13 mouse cellular contexts compared by ENCODE assay signal in the genomic region with DNA sequence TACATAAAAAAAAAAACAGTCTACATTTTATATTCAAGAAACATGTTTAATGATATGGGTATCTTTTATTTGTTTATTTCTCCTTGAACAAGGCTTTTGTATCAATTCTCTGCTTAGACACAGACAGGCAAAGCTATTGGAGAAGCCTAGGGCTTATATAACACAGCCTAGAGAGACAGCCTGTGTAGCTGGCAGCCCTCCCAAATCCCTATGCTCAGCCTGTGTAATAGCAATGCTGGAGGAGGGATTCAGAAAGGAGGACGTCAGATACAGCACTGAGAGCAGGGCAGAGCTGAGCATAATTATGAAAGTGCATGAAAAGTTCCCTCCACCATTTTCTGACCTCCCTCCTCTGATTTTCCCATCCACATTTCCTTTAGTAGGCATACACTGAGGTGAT.
DNase-seq lines count a peak whose midpoint lies in the region; ATAC-seq and TF ChIP-seq lines count a peak whose summit lies in the region.
"Had no signal": no experiment of that assay in that cellular context is flagged by ENCODE, and none has a peak within 500 bp of the region (broad histone marks: within the 10 kb centered on the region; RNA-seq: fewer than 3 reads in every experiment).

No protein-coding gene starts in this region.

- no peak overlapping the region for H3K9ac ChIP-seq in lung, embryonic 14.5 days
- H3K9ac ChIP-seq in forebrain, postnatal 0 days = no peak overlapping the region
- no peak overlapping the region for H3K9ac ChIP-seq in intestine, embryonic 16.5 days (ENCODE audit: low read depth, low read length)
- H3K9ac ChIP-seq: limb, embryonic 15.5 days had no signal

- H3K27ac ChIP-seq in lung, embryonic 14.5 days (ENCODE audit: low read depth) = no peak overlapping the region
- H3K27ac ChIP-seq in forebrain, postnatal 0 days (ENCODE audit: low read depth, low read length) = no peak overlapping the region
- H3K27ac ChIP-seq in heart, embryonic 10.5 days = no peak overlapping the region
- no peak overlapping the region for H3K27ac ChIP-seq in intestine, embryonic 16.5 days (ENCODE audit: low read length)
- H3K27ac ChIP-seq: limb, embryonic 15.5 days had no signal

- no peak for TF ChIP-seq CTCF in lung, embryonic 14.5 days (IDR thresholded peaks at IDR 0.05; ENCODE audit: low read depth)
- no peak for TF ChIP-seq CTCF in lung, adult 2 months (IDR thresholded peaks at IDR 0.05; ENCODE audit: insufficient read depth, low read length)
- TF ChIP-seq CTCF in forebrain, postnatal 0 days (IDR thresholded peaks at IDR 0.05; ENCODE audit: low read depth) = no peak

- H3K4me2 ChIP-seq in lung, embryonic 14.5 days = no peak overlapping the region
- no peak overlapping the region for H3K4me2 ChIP-seq in forebrain, postnatal 0 days (ENCODE audit: low read depth)
- H3K4me2 ChIP-seq in intestine, embryonic 16.5 days (ENCODE audit: low read depth, low read length) = no peak overlapping the region
- H3K4me2 ChIP-seq: limb, embryonic 15.5 days had no signal

- ATAC-seq in lung, embryonic 14.5 days (ENCODE audit: insufficient read depth) = no peak
- peak; percentile 79 for ATAC-seq in forebrain, postnatal 0 days
- ATAC-seq in intestine, embryonic 16.5 days = no peak
- ATAC-seq: intestine, postnatal 0 days had no signal

- no peaks in the 10 kb centered on the region for H3K36me3 ChIP-seq in lung, embryonic 14.5 days (ENCODE audit: insufficient read depth)
- H3K36me3 ChIP-seq in forebrain, postnatal 0 days (ENCODE audit: insufficient read depth) = no peaks in the 10 kb centered on the region
- H3K36me3 ChIP-seq in heart, embryonic 10.5 days = no peaks in the 10 kb centered on the region
- H3K36me3 ChIP-seq in intestine, embryonic 16.5 days (ENCODE audit: control insufficient read depth, insufficient read depth, low read length) = no peaks in the 10 kb centered on the region
- H3K36me3 ChIP-seq: limb, embryonic 15.5 days had no signal

- H3K9me3 ChIP-seq in lung, embryonic 14.5 days (ENCODE audit: low read depth, low read length) = no peaks in the 10 kb centered on the region
- H3K9me3 ChIP-seq in forebrain, postnatal 0 days (ENCODE audit: low read length) = no peaks in the 10 kb centered on the region
- no peaks in the 10 kb centered on the region for H3K9me3 ChIP-seq in heart, embryonic 10.5 days
- no peaks in the 10 kb centered on the region for H3K9me3 ChIP-seq in intestine, embryonic 16.5 days (ENCODE audit: control insufficient read depth, low read length)
- H3K9me3 ChIP-seq: limb, embryonic 15.5 days had no signal

- H3K4me3 ChIP-seq in lung, embryonic 14.5 days (ENCODE audit: low read depth, low read length) = no peak overlapping the region
- H3K4me3 ChIP-seq in lung, adult 2 months (replicated peaks; ENCODE audit: extremely low read depth, low read depth, low read length) = no peak overlapping the region
- H3K4me3 ChIP-seq in forebrain, postnatal 0 days (ENCODE audit: low read depth, low read length) = no peak overlapping the region
- H3K4me3 ChIP-seq in heart, embryonic 10.5 days = no peak overlapping the region
- H3K4me3 ChIP-seq in intestine, embryonic 16.5 days (ENCODE audit: low read length) = no peak overlapping the region
- H3K4me3 ChIP-seq: limb, embryonic 15.5 days had no signal

- peak; percentile 1 for DNase-seq in lung, embryonic 14.5 days
- DNase-seq in lung, adult 2 months = no peak
- DNase-seq in forebrain, postnatal 0 days = peak; percentile 50
- peak; percentile 21 for DNase-seq in left cerebral cortex, adult 11 months (ENCODE audit: low spot score)
- peak; percentile 35 for DNase-seq in right cerebral cortex, postnatal 4 days
- no peak for DNase-seq in heart, embryonic 10.5 days (ENCODE audit: low spot score)
- DNase-seq in thymus, postnatal 14 days = no peak
- DNase-seq: gastrocnemius, postnatal 14 days; heart, postnatal 14 days; retina, postnatal 1 day had no signal

- no peaks in the 10 kb centered on the region for H3K27me3 ChIP-seq in lung, embryonic 14.5 days (ENCODE audit: insufficient read depth, low read length)
- no peaks in the 10 kb centered on the region for H3K27me3 ChIP-seq in forebrain, postnatal 0 days (ENCODE audit: insufficient read depth, low read length)
- H3K27me3 ChIP-seq in heart, embryonic 10.5 days (ENCODE audit: insufficient read depth, poor library complexity, severe bottlenecking) = no peaks in the 10 kb centered on the region
- H3K27me3 ChIP-seq in intestine, embryonic 16.5 days (replicated peaks; ENCODE audit: control insufficient read depth, insufficient read depth, low read length) = no peaks in the 10 kb centered on the region
- H3K27me3 ChIP-seq: limb, embryonic 15.5 days had no signal

- WGBS in lung, embryonic 14.5 days = 36% methylated on average over 1 of the region's 1 CpGs
- 25% methylated on average over 1 of the region's 1 CpGs for WGBS in lung, adult 2 months
- 29% methylated on average over 1 of the region's 1 CpGs for whole genome bisulfite sequencing in forebrain, postnatal 0 days
- WGBS in heart, embryonic 10.5 days = 50% methylated on average over 1 of the region's 1 CpGs
- WGBS in intestine, embryonic 16.5 days = 47% methylated on average over 1 of the region's 1 CpGs

- TF ChIP-seq POLR2A in lung, adult 2 months (IDR thresholded peaks at IDR 0.05; ENCODE audit: borderline replicate concordance, extremely low read depth, low read depth, low read length) = no peak

- H3K4me1 ChIP-seq in lung, embryonic 14.5 days (ENCODE audit: insufficient read depth) = no peaks in the 10 kb centered on the region
- no peaks in the 10 kb centered on the region for H3K4me1 ChIP-seq in lung, adult 2 months (ENCODE audit: control insufficient read depth, insufficient read depth, low read length)
- no peaks in the 10 kb centered on the region for H3K4me1 ChIP-seq in forebrain, postnatal 0 days (ENCODE audit: insufficient read depth)
- H3K4me1 ChIP-seq in heart, embryonic 10.5 days = no peaks in the 10 kb centered on the region
- H3K4me1 ChIP-seq in intestine, embryonic 16.5 days (ENCODE audit: control insufficient read depth, insufficient read depth, low read length) = no peaks in the 10 kb centered on the region
- H3K4me1 ChIP-seq: limb, embryonic 15.5 days had no signal

Comparison
In these comparisons a context has a peak if more than half of its experiments do, and no peak if none do; other contexts are left out.
1. DNase-seq: peak in lung, embryonic 14.5 days (single experiment), forebrain, postnatal 0 days (single experiment), left cerebral cortex, adult 11 months (single experiment) and right cerebral cortex, postnatal 4 days (single experiment); none in lung, adult 2 months (single experiment), heart, embryonic 10.5 days (single experiment) and thymus, postnatal 14 days (single experiment).